Mouse (Mus musculus) intestine, embryonic 16.5 days (tissue): ENCODE measurements around the gene Casq2. TPM values are rescaled to one million over a fixed set of nuclear protein-coding genes. Genes with fewer than 3 reads are reported as not detected.

Experiments used
- ATAC-seq: fragments of 200-750 bp; cut with Nextera tagmentation; 2 replicates; pipeline ENCODE4 v1.8.0; 2017; ENCODE audit warnings: moderate TSS enrichment, moderate library complexity
- H3K27ac ChIP-seq: fragments of 300-500 bp; sonication (generic); 2 replicates; pipeline ENCODE4 v1.5.1; 2014; ENCODE audit warnings: mild to moderate bottlenecking, low read length
- H3K27me3 ChIP-seq: fragments of 300-500 bp; sonication (generic); replicated peaks from 2 replicates; pipeline ENCODE4 v1.6.1; 2014; ENCODE audit warnings: low read length, control low read depth, mixed read lengths; ENCODE audit not compliant: control insufficient read depth, insufficient read depth
- H3K36me3 ChIP-seq: fragments of 300-500 bp; sonication (generic); 2 replicates; pipeline ENCODE4 v1.6.1; 2014; ENCODE audit warnings: low read length, control low read depth; ENCODE audit not compliant: control insufficient read depth, insufficient read depth
- H3K4me1 ChIP-seq: fragments of 300-500 bp; sonication (generic); 2 replicates; pipeline ENCODE4 v1.6.1; 2014; ENCODE audit warnings: low read length, control low read depth, mixed read lengths; ENCODE audit not compliant: control insufficient read depth, insufficient read depth
- H3K4me2 ChIP-seq: fragments of 300-500 bp; sonication (generic); 2 replicates; pipeline ENCODE4 v1.6.1; 2014; ENCODE audit warnings: low read depth, low read length, control low read depth
- H3K4me3 ChIP-seq: fragments of 300-500 bp; sonication (generic); 2 replicates; pipeline ENCODE4 v1.5.1; 2014; ENCODE audit warnings: mild to moderate bottlenecking, low read length
- H3K9ac ChIP-seq: fragments of 300-500 bp; sonication (generic); 2 replicates; pipeline ENCODE4 v1.6.1; 2014; ENCODE audit warnings: low read depth, low read length
- H3K9me3 ChIP-seq: fragments of 300-500 bp; sonication (generic); 2 replicates; pipeline ENCODE4 v1.6.1; 2016; ENCODE audit warnings: low read length, control low read depth; ENCODE audit not compliant: control insufficient read depth
- WGBS: fragments of 180-500 bp; shearing (Covaris S2); extraction: QIAGEN DNeasy Blood & Tissue Kit; methylation state at CpG from one replicate; pipeline ENCODE4 v1.1.7; 2014; 5-methylcytosine and 5-hydroxymethylcytosine counted together
- polyA plus RNA-seq: library from polyadenylated mRNA; unstranded; fragments of >200 nt; fragmentation: Nextera tagmentation; extraction: Ambion mirVana; gene quantifications from 2 replicates; pipeline ENCODE4 v1.2.1, GENCODE M21; 2015

The Casq2 gene
- polyA plus RNA-seq, 1 experiment from 2014 or later = 2.1 TPM

DNA sequence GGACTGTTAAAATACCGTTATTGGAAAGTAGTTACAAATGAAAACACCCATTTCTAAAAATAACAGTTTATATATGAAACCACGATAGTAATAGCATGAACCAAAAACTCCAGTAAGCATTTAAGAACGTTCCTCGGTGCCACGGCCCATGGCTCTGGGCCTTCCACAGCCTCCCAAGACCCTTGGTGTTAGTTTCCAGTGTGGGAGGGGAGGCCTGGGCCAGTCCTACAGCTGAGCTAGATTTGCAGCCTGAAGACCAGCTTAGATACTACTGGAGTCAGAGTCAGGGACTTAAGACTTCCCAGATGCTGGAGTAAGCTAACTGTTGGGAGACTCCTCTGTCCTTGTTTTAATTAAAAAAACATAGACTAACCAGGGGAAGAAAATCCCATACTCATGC, 89.9 kb downstream of the Casq2 start:
- WGBS = 56% methylated on average over 5 of the region's 5 CpGs
- Histone ChIP-seq H3K4me1 (peaks cover under 1% of the 10 kb centered on the region; the same call in 1 of the 2 replicates), H3K9me3 (no peaks in the 10 kb centered on the region), H3K4me3 (no peak overlapping the region), H3K27ac (no peak overlapping the region), H3K27me3 (no peaks in the 10 kb centered on the region), H3K36me3 (no peaks in the 10 kb centered on the region), H3K9ac (no peak overlapping the region), H3K4me2 (no peak overlapping the region)
- no peak for ATAC-seq

DNA sequence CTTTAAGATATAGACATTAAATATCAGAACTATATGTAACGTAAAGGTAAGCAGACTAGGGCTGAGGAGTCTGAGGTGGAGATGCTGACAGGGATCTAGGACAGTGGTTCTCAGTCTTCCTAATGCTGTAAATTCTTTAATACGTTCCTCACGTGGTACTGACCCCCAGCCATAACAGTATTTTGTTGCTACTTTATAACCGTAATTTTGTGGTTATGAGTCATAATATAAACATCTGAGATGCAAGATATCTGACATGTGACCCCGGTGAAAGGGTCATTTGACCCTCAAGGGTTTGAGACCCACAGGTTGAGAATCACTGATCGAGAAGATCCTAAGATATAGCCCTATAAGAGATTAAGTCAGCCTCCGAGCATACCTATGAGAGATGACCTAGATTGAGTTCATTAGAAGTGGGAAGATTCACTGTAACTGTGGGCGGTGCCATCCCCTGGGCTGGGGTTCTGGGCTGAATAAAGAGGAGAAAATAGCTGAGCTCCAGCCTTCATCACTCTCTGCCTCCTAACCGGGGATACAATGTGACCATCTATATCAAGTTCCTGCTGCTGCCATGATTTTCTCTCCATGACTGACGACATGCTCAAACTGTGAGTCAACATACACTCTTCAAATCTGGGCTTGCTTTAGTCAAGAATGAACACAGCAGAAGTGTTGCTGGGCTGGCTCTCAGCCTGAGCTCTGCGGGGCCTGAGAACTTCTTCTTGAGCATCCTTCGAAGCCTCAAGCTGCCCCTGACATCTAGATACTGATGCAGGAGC, 91.8 kb downstream of the Casq2 start:
- no peak for ATAC-seq
- Histone ChIP-seq H3K9me3 (no peaks in the 10 kb centered on the region), H3K4me2 (no peak overlapping the region), H3K4me3 (no peak overlapping the region), H3K4me1 (no peaks in the 10 kb centered on the region), H3K9ac (no peak overlapping the region), H3K27me3 (no peaks in the 10 kb centered on the region), H3K36me3 (peaks cover 9% of the 10 kb centered on the region; the same call in 1 of the 2 replicates), H3K27ac (no peak overlapping the region)
- WGBS = 90% methylated on average over 12 of the region's 12 CpGs

DNA sequence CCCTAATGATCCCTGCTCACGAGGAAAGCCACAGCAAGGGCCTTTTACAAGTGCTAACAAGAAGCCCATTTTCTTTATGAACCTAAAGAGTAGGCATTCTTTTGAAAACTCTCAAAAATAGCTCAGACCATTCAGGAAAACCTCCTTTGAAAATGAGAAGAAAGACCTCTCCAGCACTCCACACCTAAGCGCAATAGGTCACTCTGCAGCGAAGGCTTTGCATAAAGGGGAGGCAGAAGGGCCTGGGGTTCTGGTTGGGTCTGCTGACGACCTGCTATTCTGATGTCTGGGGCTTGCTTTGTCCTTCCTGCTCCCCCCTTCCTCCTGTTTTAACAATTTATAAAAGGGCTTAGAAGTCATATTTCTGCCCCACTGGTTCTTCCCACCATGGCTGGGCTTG, 93.7 kb downstream of the Casq2 start:
- ATAC-seq = no peak
- Histone ChIP-seq H3K27me3 (no peaks in the 10 kb centered on the region), H3K4me1 (no peaks in the 10 kb centered on the region), H3K4me2 (no peak overlapping the region), H3K4me3 (no peak overlapping the region), H3K9me3 (no peaks in the 10 kb centered on the region), H3K27ac (no peak overlapping the region), H3K36me3 (peaks cover 9% of the 10 kb centered on the region; the same call in 1 of the 2 replicates), H3K9ac (no peak overlapping the region)
- 79% methylated on average over 4 of the region's 4 CpGs for WGBS

DNA sequence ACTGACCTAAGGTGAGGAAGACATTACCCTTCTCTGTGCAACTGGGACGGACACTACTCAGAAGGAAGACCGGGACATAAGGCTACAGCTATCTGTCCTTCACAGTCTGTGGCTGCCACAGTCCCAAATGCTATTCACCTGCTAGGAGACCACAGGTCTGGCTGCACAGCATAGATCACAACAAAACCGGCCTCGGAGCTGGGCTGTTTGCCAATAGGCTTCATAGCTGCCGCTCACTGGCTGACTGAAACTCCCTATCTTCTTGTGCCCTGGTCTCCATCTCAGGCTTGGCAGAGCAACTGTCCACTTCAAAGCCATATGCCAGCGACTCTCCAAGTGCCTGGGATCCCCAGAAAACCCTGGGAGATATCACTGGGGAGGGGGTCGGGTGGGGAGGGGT, 94.5 kb downstream of the Casq2 start:
- Histone ChIP-seq H3K4me3 (no peak overlapping the region), H3K27ac (no peak overlapping the region), H3K9me3 (no peaks in the 10 kb centered on the region), H3K9ac (no peak overlapping the region), H3K27me3 (no peaks in the 10 kb centered on the region), H3K4me1 (no peaks in the 10 kb centered on the region), H3K4me2 (no peak overlapping the region), H3K36me3 (peaks cover 9% of the 10 kb centered on the region; the same call in 1 of the 2 replicates)
- no peak for ATAC-seq
- 70% methylated on average over 7 of the region's 7 CpGs for WGBS

DNA sequence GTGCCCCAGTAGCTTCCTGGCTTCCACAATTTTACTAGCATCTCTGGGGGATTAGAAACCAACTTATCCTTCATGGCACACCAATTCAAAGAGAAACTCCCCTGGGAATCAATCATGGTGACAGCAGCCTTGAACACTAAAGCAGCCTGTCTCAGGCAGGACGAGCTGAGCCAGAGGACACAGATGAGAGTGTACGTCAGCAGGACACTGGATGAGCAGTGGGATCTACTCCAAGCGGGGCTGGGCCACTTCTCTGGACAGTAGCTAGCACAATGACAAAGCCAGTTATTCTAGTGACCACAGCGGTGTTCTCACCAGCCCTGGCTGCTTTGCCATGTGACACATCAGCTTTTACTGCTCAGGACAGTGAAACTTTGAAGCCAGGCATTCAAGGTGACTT, 95.0 kb downstream of the Casq2 start:
- H3K27ac ChIP-seq = no peak overlapping the region
- no peak overlapping the region for H3K9ac ChIP-seq
- no peak for ATAC-seq
- no peak overlapping the region for H3K4me3 ChIP-seq
- H3K4me2 ChIP-seq = no peak overlapping the region
- 79% methylated on average over 4 of the region's 4 CpGs for WGBS
- no peaks in the 10 kb centered on the region for H3K9me3 ChIP-seq
- H3K27me3 ChIP-seq = no peaks in the 10 kb centered on the region
- H3K36me3 ChIP-seq = peaks cover 10% of the 10 kb centered on the region; the same call in 1 of the 2 replicates
- H3K4me1 ChIP-seq = no peaks in the 10 kb centered on the region

DNA sequence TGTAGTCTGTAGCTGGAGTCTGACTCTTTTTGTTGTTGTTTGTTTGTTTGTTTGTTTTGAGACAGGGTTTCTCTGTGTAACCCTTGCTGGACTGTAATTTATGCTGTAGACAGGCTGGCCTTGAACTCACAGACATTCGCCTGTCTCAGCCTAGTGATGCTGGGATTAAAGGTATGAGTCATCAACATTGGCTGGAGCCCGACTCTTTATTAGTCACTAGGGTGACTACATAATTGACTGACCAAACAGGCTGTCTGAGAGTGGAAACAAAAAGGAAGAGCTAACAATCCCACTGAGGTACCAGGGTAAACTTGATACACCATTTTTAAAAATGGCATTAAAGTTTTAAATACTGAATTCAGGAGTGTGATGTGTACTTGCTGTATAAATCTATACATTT, 96.4 kb downstream of the Casq2 start:
- Histone ChIP-seq H3K9me3 (no peaks in the 10 kb centered on the region), H3K9ac (no peak overlapping the region), H3K4me3 (no peak overlapping the region), H3K27ac (no peak overlapping the region), H3K4me2 (no peak overlapping the region), H3K27me3 (no peaks in the 10 kb centered on the region), H3K36me3 (peaks cover 13% of the 10 kb centered on the region; the same call in 1 of the 2 replicates), H3K4me1 (no peaks in the 10 kb centered on the region)
- WGBS = 87% methylated on average over 2 of the region's 2 CpGs
- ATAC-seq = no peak

DNA sequence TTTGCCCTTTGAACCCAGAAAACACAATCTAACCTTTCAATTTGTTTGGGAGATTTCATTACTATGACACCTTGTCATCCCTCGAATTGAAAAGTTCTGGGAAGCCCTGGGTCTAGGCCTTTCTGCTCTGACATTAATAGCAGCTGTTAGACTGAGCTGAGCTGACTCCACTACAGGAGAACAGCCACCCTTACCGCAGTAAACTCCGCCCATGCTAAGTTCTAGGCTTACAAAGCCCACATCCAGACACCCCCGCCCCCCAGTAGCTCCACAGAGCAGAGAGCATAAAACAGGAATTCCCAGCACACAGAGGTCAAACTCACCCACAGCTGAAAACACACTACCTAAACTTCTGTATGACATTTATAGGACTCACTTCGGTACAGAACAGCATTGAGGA, 98.5 kb downstream of the Casq2 start:
- Histone ChIP-seq H3K4me1 (no peaks in the 10 kb centered on the region), H3K27ac (no peak overlapping the region), H3K4me2 (no peak overlapping the region), H3K4me3 (no peak overlapping the region), H3K9ac (no peak overlapping the region), H3K27me3 (no peaks in the 10 kb centered on the region), H3K9me3 (no peaks in the 10 kb centered on the region), H3K36me3 (peaks cover 13% of the 10 kb centered on the region; the same call in 1 of the 2 replicates)
- no peak for ATAC-seq
- 61% methylated on average over 5 of the region's 5 CpGs for WGBS

DNA sequence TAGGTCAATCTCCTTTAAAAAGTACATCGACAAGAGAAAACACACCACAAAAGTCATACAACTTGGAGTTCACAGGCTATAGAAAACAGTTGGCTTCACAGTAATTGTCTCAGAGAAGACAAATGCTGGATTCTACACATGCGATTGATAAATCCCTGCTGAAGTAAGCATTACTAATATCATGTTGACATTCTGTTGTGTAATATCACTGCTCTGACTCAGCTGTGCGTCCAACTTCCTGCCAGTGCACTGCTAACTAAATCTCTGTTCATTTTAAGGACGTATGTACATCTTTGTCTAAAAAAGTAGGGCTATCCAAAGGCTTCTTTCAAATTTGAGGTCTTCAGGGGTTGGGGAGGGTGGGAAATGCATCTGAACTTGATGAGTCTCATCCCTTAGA, 101.2 kb downstream of the Casq2 start:
- Histone ChIP-seq H3K27me3 (no peaks in the 10 kb centered on the region), H3K36me3 (peaks cover 6% of the 10 kb centered on the region; the same call in 1 of the 2 replicates), H3K9ac (no peak overlapping the region), H3K9me3 (no peaks in the 10 kb centered on the region), H3K4me3 (no peak overlapping the region), H3K4me1 (peaks cover 7% of the 10 kb centered on the region), H3K27ac (no peak overlapping the region), H3K4me2 (no peak overlapping the region)
- ATAC-seq = no peak
- WGBS = 79% methylated on average over 4 of the region's 4 CpGs

DNA sequence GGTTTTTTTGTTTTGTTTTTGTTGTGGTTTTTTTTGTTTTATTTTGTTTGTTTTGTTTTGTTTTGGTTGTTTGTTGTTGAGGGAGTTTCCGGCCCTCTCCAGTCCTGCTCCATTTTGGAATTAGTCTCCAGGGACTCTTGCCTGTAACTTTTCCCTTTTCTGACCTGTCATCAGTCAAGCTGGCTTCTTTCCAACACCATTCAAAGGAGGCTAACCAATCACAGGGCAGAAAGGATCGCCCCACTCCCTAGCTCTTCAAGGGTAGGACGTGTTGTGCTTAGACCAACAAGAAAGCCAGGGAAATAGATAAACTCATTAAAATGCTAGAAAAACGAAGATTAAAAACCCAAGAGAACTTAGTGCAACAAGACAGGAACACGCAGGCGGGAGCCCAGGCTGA, 102.8 kb downstream of the Casq2 start:
- Histone ChIP-seq H3K36me3 (peaks cover 4% of the 10 kb centered on the region; the same call in 1 of the 2 replicates), H3K27me3 (no peaks in the 10 kb centered on the region), H3K4me2 (no peak overlapping the region), H3K9me3 (no peaks in the 10 kb centered on the region), H3K9ac (no peak overlapping the region), H3K27ac (no peak overlapping the region), H3K4me1 (peaks cover 23% of the 10 kb centered on the region), H3K4me3 (no peak overlapping the region)
- whole genome bisulfite sequencing = 52% methylated on average over 6 of the region's 6 CpGs
- no peak for ATAC-seq
